23 mouse cellular contexts compared by ENCODE assay signal in the genomic region with DNA sequence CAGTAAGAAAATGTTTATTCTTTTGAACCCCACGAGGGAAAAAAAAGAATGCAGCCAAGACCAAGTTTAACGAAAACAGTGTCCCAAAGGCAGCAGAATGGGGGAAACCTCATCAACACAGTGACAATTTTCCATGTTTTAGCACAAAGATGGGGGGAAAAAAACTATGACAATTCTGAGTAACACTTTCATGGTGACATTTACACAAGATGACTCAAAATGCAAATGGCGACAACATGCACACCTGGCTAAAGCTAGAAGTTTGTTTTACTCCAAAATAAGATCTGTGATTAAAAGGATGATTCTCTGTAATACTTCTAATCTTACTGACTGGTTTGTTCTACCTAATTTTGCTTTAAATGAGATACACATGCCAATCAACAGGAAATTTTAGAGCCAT.
"Had no signal": no experiment of that assay in that cellular context is flagged by ENCODE, and none has a peak within 500 bp of the region (broad histone marks: within the 10 kb centered on the region; RNA-seq: fewer than 3 reads in every experiment).

No protein-coding gene starts in this region.

- DNase-seq: gastrocnemius, postnatal 10 days; gastrocnemius, postnatal 25 days; heart, adult 18-20 months; heart, postnatal 10 days; heart, postnatal 4 days; liver; liver, embryonic 13.5 days; liver, postnatal 0 days had no signal

- H3K4me3 ChIP-seq: gastrocnemius, adult 2 months; heart, embryonic 10.5 days; heart, embryonic 12.5 days; hindbrain, embryonic 10.5 days; hindbrain, embryonic 13.5 days; hindbrain, embryonic 15.5 days; intestine, embryonic 15.5 days; layer of hippocampus, adult 2 months; left cerebral cortex, adult 2 months; limb, embryonic 13.5 days; liver, embryonic 13.5 days; liver, embryonic 15.5 days had no signal

- H3K27me3 ChIP-seq: heart, embryonic 12.5 days; hindbrain, embryonic 13.5 days; hindbrain, embryonic 15.5 days; intestine, embryonic 15.5 days; limb, embryonic 13.5 days; liver, embryonic 13.5 days; liver, embryonic 15.5 days had no signal

- H3K4me1 ChIP-seq: hindbrain, embryonic 13.5 days; hindbrain, embryonic 15.5 days; intestine, embryonic 15.5 days had no signal

- H3K9ac ChIP-seq: heart, embryonic 12.5 days; hindbrain, embryonic 13.5 days; hindbrain, embryonic 15.5 days; intestine, embryonic 15.5 days; limb, embryonic 13.5 days; liver, embryonic 13.5 days; liver, embryonic 15.5 days; liver, postnatal 0 days had no signal

- H3K9me3 ChIP-seq: heart, embryonic 10.5 days; heart, embryonic 12.5 days; hindbrain, embryonic 10.5 days; hindbrain, embryonic 13.5 days; hindbrain, embryonic 15.5 days; intestine, embryonic 15.5 days; limb, embryonic 13.5 days; liver, embryonic 13.5 days; liver, embryonic 15.5 days had no signal

- ATAC-seq: inflammation-experienced regulatory T-cells, adult 6 months; intestine, embryonic 15.5 days; intestine, postnatal 0 days; liver, postnatal 0 days had no signal

- H3K27ac ChIP-seq: gastrocnemius, adult 2 months; heart, embryonic 10.5 days; hindbrain, embryonic 10.5 days; hindbrain, embryonic 13.5 days; hindbrain, embryonic 15.5 days; intestine, embryonic 15.5 days; kidney, postnatal 0 days; layer of hippocampus, adult 2 months; left cerebral cortex, adult 2 months; liver, embryonic 13.5 days; liver, embryonic 15.5 days had no signal

- H3K4me2 ChIP-seq: heart, embryonic 12.5 days; hindbrain, embryonic 13.5 days; hindbrain, embryonic 15.5 days; intestine, embryonic 15.5 days; limb, embryonic 13.5 days; liver, embryonic 11.5 days; liver, embryonic 13.5 days; liver, embryonic 15.5 days had no signal
